Mouse (Mus musculus) spleen, adult 2 months (tissue): ENCODE results near the gene Gm13088. TPM values are rescaled to one million over a fixed set of nuclear protein-coding genes. Genes with fewer than 3 reads are reported as not detected.
"Not testable (repeated sequence)": the region's sequence is repeated elsewhere in the genome, so short reads cannot be mapped to it uniquely, and the experiment has no call there.

Experiments
- DNase-seq, 2 experiments: peaks; one replicate each; pipeline versions ENCODE4 v3.0.0 to v3.0.0-alpha.2; 2012 to 2021; ENCODE audit warnings: low spot score in 2 of 2, low read depth in 1 of 2
- H3K27ac ChIP-seq: fragments of 200-500 bp; 2 replicates; pipeline ENCODE4 v1.5.1; 2012; ENCODE audit warnings: low read length, inconsistent platforms; ENCODE audit not compliant: insufficient read depth
- H3K27me3 ChIP-seq: fragments of 200-500 bp; 2 replicates; pipeline ENCODE4 v1.6.1; 2012; ENCODE audit warnings: mild to moderate bottlenecking, moderate library complexity, low read length, inconsistent platforms; ENCODE audit not compliant: control insufficient read depth, insufficient read depth
- H3K36me3 ChIP-seq: fragments of 200-500 bp; 2 replicates; pipeline ENCODE4 v1.6.1; 2012; ENCODE audit warnings: mild to moderate bottlenecking, low read length, inconsistent platforms; ENCODE audit not compliant: control insufficient read depth, insufficient read depth
- H3K4me1 ChIP-seq: fragments of 200-500 bp; 2 replicates; pipeline ENCODE4 v1.6.1; 2011; ENCODE audit warnings: inconsistent platforms; ENCODE audit not compliant: control insufficient read depth, insufficient read depth, insufficient read length
- H3K4me3 ChIP-seq: fragments of 200-500 bp; 2 replicates; pipeline ENCODE4 v1.5.1; 2011; ENCODE audit warnings: mild to moderate bottlenecking, inconsistent platforms; ENCODE audit not compliant: insufficient read depth, insufficient read length; ENCODE audit errors: extremely low read depth
- CTCF ChIP-seq: fragments of 200-500 bp; IDR thresholded peaks from 2 replicates; pipeline ENCODE4 v1.5.1; 2011; ENCODE audit warnings: mild to moderate bottlenecking, inconsistent platforms; ENCODE audit not compliant: insufficient read depth, insufficient read length, insufficient replicate concordance; ENCODE audit errors: extremely low read depth
- POLR2A ChIP-seq: fragments of 200-500 bp; IDR thresholded peaks from 2 replicates; pipeline ENCODE4 v1.6.1; 2011; ENCODE audit warnings: low read depth, low read length, inconsistent platforms
- WGBS: fragments of 180-500 bp; shearing (Covaris S2); methylation state at CpG from one replicate; pipeline ENCODE4 v1.1.7; 2018; 5-methylcytosine and 5-hydroxymethylcytosine counted together
- polyA plus RNA-seq: library from polyadenylated mRNA; depleted of rRNA; stranded (reverse); fragments of >200 nt; gene quantifications from 2 replicates; pipeline ENCODE4 v1.2.3, GENCODE M21; 2012; rRNA removed

Gene Gm13088
- not detected in 2 replicates for polyA plus RNA-seq

GRCm38 (mm10) chr4:143657146-143657545, at the start of gene Gm13088:
Gene Gm13088 (minus strand): TSS chr4:143657246.
- not testable (repeated sequence) for H3K4me3 ChIP-seq, H3K27ac ChIP-seq, H3K4me1 ChIP-seq, H3K36me3 ChIP-seq, H3K27me3 ChIP-seq, DNase-seq

GRCm38 (mm10) chr4:143702611-143703010, 45.6 kb upstream of the Gm13088 start, which contains the start of gene Gm13089:
Gene Gm13089 (minus strand): TSS chr4:143702711.
- TF ChIP-seq CTCF (no peak), POLR2A (no peak)
- DNase-seq: no peak
- 81% methylated on average over 2 of the region's 2 CpGs for WGBS
- no peak within 1 kb of the TSS for H3K27ac ChIP-seq
- no peaks in the 10 kb centered on the region for H3K36me3 ChIP-seq
- no peaks in the 10 kb centered on the region for H3K4me1 ChIP-seq
- H3K4me3 ChIP-seq: no peak within 1 kb of the TSS
- H3K27me3 ChIP-seq: no peaks in the 10 kb centered on the region

- WGBS: 79% methylated on average over 4 of the region's 4 CpGs
- not testable (repeated sequence) for H3K27ac ChIP-seq, H3K4me1 ChIP-seq, H3K36me3 ChIP-seq, DNase-seq, H3K4me3 ChIP-seq, H3K27me3 ChIP-seq
Measured at GRCm38 (mm10) chr4:143618101-143618500, 38.9 kb downstream of the Gm13088 start.

GRCm38 (mm10) chr4:143614703-143615102, 42.3 kb downstream of the Gm13088 start, which contains the start of gene Gm13083:
Gene Gm13083 (plus strand): TSS chr4:143615003.
- H3K4me1 ChIP-seq, H3K27ac ChIP-seq, H3K27me3 ChIP-seq, DNase-seq, H3K4me3 ChIP-seq, H3K36me3 ChIP-seq: not testable (repeated sequence)

GRCm38 (mm10) chr4:143611927-143612326, 45.1 kb downstream of the Gm13088 start:
- H3K27me3 ChIP-seq, DNase-seq, H3K27ac ChIP-seq, H3K4me1 ChIP-seq, H3K4me3 ChIP-seq, H3K36me3 ChIP-seq: not testable (repeated sequence)
- WGBS: 89% methylated on average over 9 of the region's 9 CpGs

Other genes starting within 250 kb of the Gm13088 start
- gene Pramef8, start 244.8 kb downstream of the Gm13088 start, polyA plus RNA-seq: 4.6 and 5.2 TPM in 2 replicates
- gene Oog4, start 206.9 kb downstream of the Gm13088 start, polyA plus RNA-seq: not detected in 2 replicates
- not detected in 2 replicates for gene Gm13043, start 145.9 kb downstream of the Gm13088 start, polyA plus RNA-seq
- not detected in 2 replicates for gene Gm13040, start 121.3 kb downstream of the Gm13088 start, polyA plus RNA-seq
- not detected in 2 replicates for gene BC080695, start 105.5 kb downstream of the Gm13088 start, polyA plus RNA-seq
- gene Gm13057, start 105.5 kb downstream of the Gm13088 start, polyA plus RNA-seq: not detected in 2 replicates
- gene Gm13083, start 42.2 kb downstream of the Gm13088 start, polyA plus RNA-seq: not detected in 2 replicates
- not detected in 2 replicates for gene Gm13089, start 45.5 kb upstream of the Gm13088 start, polyA plus RNA-seq
- not detected in 2 replicates for gene Gm13078, start 62.2 kb upstream of the Gm13088 start, polyA plus RNA-seq
- gene Gm13023, start 132.1 kb upstream of the Gm13088 start, polyA plus RNA-seq: not detected in 2 replicates
- not detected in 2 replicates for gene Gm13084, start 158.8 kb upstream of the Gm13088 start, polyA plus RNA-seq
- not detected in 2 replicates for gene Gm13103, start 189.3 kb upstream of the Gm13088 start, polyA plus RNA-seq
- gene Pramef6, start 243.1 kb upstream of the Gm13088 start, polyA plus RNA-seq: not detected in 2 replicates